Mouse (Mus musculus) spleen, adult 2 months (tissue): ENCODE data around the gene Iqch.

Experiments
- CTCF ChIP-seq: fragments of 200-500 bp; IDR thresholded peaks from 2 replicates; pipeline ENCODE4 v1.5.1; 2011; ENCODE audit warnings: mild to moderate bottlenecking, inconsistent platforms; ENCODE audit not compliant: insufficient read depth, insufficient read length, insufficient replicate concordance; ENCODE audit errors: extremely low read depth
- POLR2A ChIP-seq: fragments of 200-500 bp; IDR thresholded peaks from 2 replicates; pipeline ENCODE4 v1.6.1; 2011; ENCODE audit warnings: low read depth, low read length, inconsistent platforms

GRCm38 (mm10) chr9:63391307-63391706, 211.0 kb downstream of the Iqch start:
- TF ChIP-seq CTCF (no peak), POLR2A (no peak)
